7 mouse cellular contexts compared by ENCODE assay signal in genomic region chr16:16559878-16560531, GRCm38 (mm10). TPM values are rescaled to one million over a fixed set of nuclear protein-coding genes. Genes with fewer than 3 reads are reported as not detected.
DNase-seq lines count a peak whose midpoint lies in the region; ATAC-seq and TF ChIP-seq lines count a peak whose summit lies in the region.

No protein-coding gene starts in this region.

- no peaks in the 10 kb centered on the region for H3K36me3 ChIP-seq in midbrain, embryonic 13.5 days
- no peaks in the 10 kb centered on the region for H3K36me3 ChIP-seq in stomach, postnatal 0 days (ENCODE audit: control insufficient read depth, insufficient read depth, low read length)

- H3K9me3 ChIP-seq in midbrain, embryonic 13.5 days, result no peaks in the 10 kb centered on the region
- no peaks in the 10 kb centered on the region for H3K9me3 ChIP-seq in stomach, postnatal 0 days (ENCODE audit: control insufficient read depth, low read length)

- WGBS in midbrain, embryonic 13.5 days, result 2% methylated on average over 9 of the region's 9 CpGs
- WGBS in stomach, postnatal 0 days, result 10% methylated on average over 9 of the region's 9 CpGs

- H3K4me2 ChIP-seq in midbrain, embryonic 13.5 days (replicated peaks), result peak overlapping the region; percentile 64
- peak overlapping the region; percentile 3; the same call in 1 of the 2 replicates for H3K4me2 ChIP-seq in stomach, postnatal 0 days (replicated peaks; ENCODE audit: low read depth)

- peaks cover 34% of the 10 kb centered on the region for H3K4me1 ChIP-seq in midbrain, embryonic 13.5 days (replicated peaks)
- no peaks in the 10 kb centered on the region for H3K4me1 ChIP-seq in stomach, postnatal 0 days (replicated peaks; ENCODE audit: control insufficient read depth, insufficient read depth)

- ATAC-seq in midbrain, embryonic 13.5 days, result peak; percentile 99
- ATAC-seq in stomach, postnatal 0 days (ENCODE audit: low FRiP score, low TSS enrichment), result peak; percentile 100

- H3K27ac ChIP-seq in midbrain, embryonic 13.5 days, result peak overlapping the region; percentile 96
- peak overlapping the region; percentile 56 for H3K27ac ChIP-seq in stomach, postnatal 0 days (replicated peaks)

- TF ChIP-seq CTCF in stomach, postnatal 0 days (IDR thresholded peaks at IDR 0.05; ENCODE audit: low read depth), result peak; percentile 27

- DNase-seq in adrenal gland, postnatal 10 days, result peak; percentile 56
- DNase-seq in embryo, embryonic 10.5 days (ENCODE audit: low spot score), result peak; percentile 97
- peak; percentile 98 for DNase-seq in heart, adult 11 months
- peak; percentile 80 for DNase-seq in kidney, adult 11 months
- DNase-seq in left cerebral cortex, postnatal 14 days (ENCODE audit: low spot score in 2 of 2), result peak; percentile 87 to 95
- peak; percentile 86 for DNase-seq in stomach, postnatal 0 days (ENCODE audit: low spot score)

- H3K4me3 ChIP-seq in midbrain, embryonic 13.5 days (replicated peaks), result peak overlapping the region; percentile 71
- no peak overlapping the region for H3K4me3 ChIP-seq in stomach, postnatal 0 days (ENCODE audit: low read depth, low read length)

- H3K27me3 ChIP-seq in midbrain, embryonic 13.5 days, result 0 out of 2 replicates have a peak, but pooled peaks cover 4% of the 10 kb centered on the region
- no peaks in the 10 kb centered on the region for H3K27me3 ChIP-seq in stomach, postnatal 0 days (ENCODE audit: control insufficient read depth, insufficient read depth, low read length)

- intact Hi-C loops in left cerebral cortex, postnatal 14 days (cut with DNase I), result loop anchor here (10.0 kb wide), 1 partner anchor 205 kb away; the partner anchor contains the start of gene Dnm1l

- no peak for TF ChIP-seq EP300 in stomach, postnatal 0 days (optimal IDR thresholded peaks at IDR 0.05)

- H3K9ac ChIP-seq in midbrain, embryonic 13.5 days (replicated peaks), result peak overlapping the region; percentile 71
- no peak overlapping the region for H3K9ac ChIP-seq in stomach, postnatal 0 days (ENCODE audit: low read length)

RNA-seq across cellular contexts. Expression of gene Fgd4, which starts 40.3 kb away (rescaled TPM):
- total RNA-seq in adrenal gland, postnatal 10 days (2021), result 10 to 100 TPM; 12.6 to 16.6 TPM
- total RNA-seq in left cerebral cortex, postnatal 14 days (2021), result 10 to 100 TPM; 43.7 to 47.2 TPM
- polyA plus RNA-seq in midbrain, embryonic 13.5 days (2015; fragmentation: Nextera tagmentation; extraction: Ambion mirVana), result 26.2 and 26.8 TPM in 2 replicates
- polyA plus RNA-seq in stomach, postnatal 0 days (2015; fragmentation: Nextera tagmentation; extraction: Ambion mirVana), result 4.6 and 4.7 TPM in 2 replicates
